In genomic region chr5:74302331-74302730, GRCm38 (mm10) we compare ENCODE assay signal across 22 mouse cellular contexts.
A peak's percentile ranks its signal among the peaks of the same experiment; 100 is the strongest.
DNase-seq lines count a peak whose midpoint lies in the region; ATAC-seq and TF ChIP-seq lines count a peak whose summit lies in the region.
"Had no signal": no experiment of that assay in that cellular context is flagged by ENCODE, and none has a peak within 500 bp of the region (broad histone marks: within the 10 kb centered on the region; RNA-seq: fewer than 3 reads in every experiment).

No protein-coding gene starts in this region.

- no peaks in the 10 kb centered on the region for H3K79me2 ChIP-seq in MEL (ENCODE audit: control insufficient read depth, insufficient read depth, low read length, poor library complexity)

- TF ChIP-seq EP300 in MEL (IDR thresholded peaks at IDR 0.05; ENCODE audit: low read depth in 1 of 2, low read length in 2 of 2) = no peak

- no peak for ATAC-seq in heart, embryonic 13.5 days (ENCODE audit: extremely low read depth, insufficient number of reproducible peaks, low FRiP score, low TSS enrichment)
- no peak for ATAC-seq in kidney, embryonic 16.5 days (ENCODE audit: low FRiP score, low TSS enrichment)
- ATAC-seq in lung, embryonic 16.5 days (ENCODE audit: low read depth) = no peak
- ATAC-seq: forebrain, embryonic 16.5 days; hindbrain, embryonic 16.5 days; inflammation-experienced regulatory T-cells, adult 6 months had no signal

- no peak overlapping the region for H3K9ac ChIP-seq in heart, embryonic 13.5 days
- no peak overlapping the region for H3K9ac ChIP-seq in kidney, embryonic 16.5 days (replicated peaks; ENCODE audit: low read length)
- no peak overlapping the region for H3K9ac ChIP-seq in lung, embryonic 16.5 days (ENCODE audit: low read length)
- H3K9ac ChIP-seq in MEL (ENCODE audit: control insufficient read depth, low read depth, low read length, poor library complexity, severe bottlenecking) = no peak overlapping the region
- H3K9ac ChIP-seq: embryonic facial prominence, embryonic 13.5 days; forebrain, embryonic 12.5 days; hindbrain, embryonic 12.5 days had no signal

- no peaks in the 10 kb centered on the region for H3K36me3 ChIP-seq in heart, embryonic 13.5 days
- H3K36me3 ChIP-seq in kidney, embryonic 16.5 days (ENCODE audit: insufficient read depth, low read length) = no peaks in the 10 kb centered on the region
- H3K36me3 ChIP-seq in lung, embryonic 16.5 days (ENCODE audit: control insufficient read depth, insufficient read depth, low read length) = no peaks in the 10 kb centered on the region
- H3K36me3 ChIP-seq in MEL (ENCODE audit: control insufficient read depth in 1 of 2, insufficient read depth in 2 of 2, low read length in 2 of 2) = no peaks in the 10 kb centered on the region
- H3K36me3 ChIP-seq: embryonic facial prominence, embryonic 13.5 days; forebrain, embryonic 12.5 days; hindbrain, embryonic 12.5 days had no signal

- H3K9me3 ChIP-seq in heart, embryonic 13.5 days = no peaks in the 10 kb centered on the region
- H3K9me3 ChIP-seq in kidney, embryonic 16.5 days (ENCODE audit: low read length) = no peaks in the 10 kb centered on the region
- no peaks in the 10 kb centered on the region for H3K9me3 ChIP-seq in lung, embryonic 16.5 days (ENCODE audit: control insufficient read depth, low read length)
- no peaks in the 10 kb centered on the region for H3K9me3 ChIP-seq in MEL (replicated peaks; ENCODE audit: insufficient read depth, low read length)
- H3K9me3 ChIP-seq: embryonic facial prominence, embryonic 13.5 days; forebrain, embryonic 12.5 days; hindbrain, embryonic 12.5 days had no signal

- no peak for TF ChIP-seq POLR2A in MEL (IDR thresholded peaks at IDR 0.05; ENCODE audit: control insufficient read depth in 1 of 2, insufficient read depth in 1 of 2, low read depth in 1 of 2, low read length in 2 of 2, poor library complexity in 1 of 2)

- H3K27me3 ChIP-seq in heart, embryonic 13.5 days (replicated peaks) = no peaks in the 10 kb centered on the region
- H3K27me3 ChIP-seq in kidney, embryonic 16.5 days (ENCODE audit: insufficient read depth, low read length) = no peaks in the 10 kb centered on the region
- H3K27me3 ChIP-seq in lung, embryonic 16.5 days (ENCODE audit: control insufficient read depth, insufficient read depth, low read depth, low read length) = no peaks in the 10 kb centered on the region
- no peaks in the 10 kb centered on the region for H3K27me3 ChIP-seq in MEL (ENCODE audit: control insufficient read depth in 1 of 2, insufficient read depth in 2 of 2, low read length in 2 of 2)
- H3K27me3 ChIP-seq: CH12.LX; embryonic facial prominence, embryonic 13.5 days; hindbrain, embryonic 12.5 days had no signal

- TF ChIP-seq CTCF in MEL (IDR thresholded peaks at IDR 0.05 in 2 of 3, conservative IDR thresholded peaks at IDR 0.05 in 1 of 3; ENCODE audit: control insufficient read depth in 1 of 3, insufficient read depth in 1 of 3, low read depth in 2 of 3, low read length in 3 of 3, poor library complexity in 1 of 3, severe bottlenecking in 1 of 3) = no peak

- no peak overlapping the region for H3K4me3 ChIP-seq in heart, embryonic 13.5 days
- H3K4me3 ChIP-seq in kidney, embryonic 16.5 days (ENCODE audit: low read length) = no peak overlapping the region
- no peak overlapping the region for H3K4me3 ChIP-seq in lung, embryonic 16.5 days (ENCODE audit: low read length)
- no peak overlapping the region for H3K4me3 ChIP-seq in MEL (ENCODE audit: control insufficient read depth in 1 of 2, insufficient read depth in 1 of 2, low read depth in 2 of 2, low read length in 2 of 2)
- H3K4me3 ChIP-seq: embryonic facial prominence, embryonic 13.5 days; forebrain, embryonic 12.5 days; heart, adult 2 months; hindbrain, embryonic 12.5 days had no signal

- 67% methylated on average over 3 of the region's 3 CpGs for WGBS in heart, embryonic 13.5 days
- WGBS in kidney, embryonic 16.5 days = 41% methylated on average over 3 of the region's 3 CpGs
- WGBS in lung, embryonic 16.5 days = 51% methylated on average over 3 of the region's 3 CpGs

- no peak for DNase-seq in heart, postnatal 4 days
- no peak for DNase-seq in kidney, postnatal 14 days
- DNase-seq in lung, postnatal 25 days (ENCODE audit: low spot score) = no peak
- peak; percentile 22 for DNase-seq in MEL (ENCODE audit: low read depth, low spot score)
- DNase-seq in adrenal gland, postnatal 14 days = no peak
- DNase-seq: adrenal gland, postnatal 10 days; cerebellum, adult 18-20 months; cerebellum, adult 9-11 months; cerebellum, postnatal 36 days; gastrocnemius, postnatal 10 days; heart, adult 2 months; heart, postnatal 36 days had no signal

- no peak for TF ChIP-seq RAD21 in MEL (IDR thresholded peaks at IDR 0.05; ENCODE audit: low read depth, low read length)

- no peak overlapping the region for H3K4me2 ChIP-seq in heart, embryonic 13.5 days
- H3K4me2 ChIP-seq in kidney, embryonic 16.5 days (replicated peaks; ENCODE audit: low read depth, low read length) = no peak overlapping the region
- no peak overlapping the region for H3K4me2 ChIP-seq in lung, embryonic 16.5 days (ENCODE audit: low read depth, low read length)
- H3K4me2 ChIP-seq: embryonic facial prominence, embryonic 13.5 days; forebrain, embryonic 12.5 days; hindbrain, embryonic 12.5 days had no signal

- H3K27ac ChIP-seq in heart, embryonic 13.5 days (replicated peaks) = peak overlapping the region; percentile 96
- H3K27ac ChIP-seq in kidney, embryonic 16.5 days (ENCODE audit: low read length) = peak overlapping the region; percentile 46; the same call in 1 of the 2 replicates
- peak overlapping the region; percentile 2 for H3K27ac ChIP-seq in lung, embryonic 16.5 days (ENCODE audit: low read length)
- no peak overlapping the region for H3K27ac ChIP-seq in MEL (ENCODE audit: control insufficient read depth, low read depth, low read length)
- H3K27ac ChIP-seq: embryonic facial prominence, embryonic 13.5 days; forebrain, embryonic 12.5 days; heart, adult 2 months; hindbrain, embryonic 12.5 days had no signal

- peaks cover 53% of the 10 kb centered on the region for H3K4me1 ChIP-seq in heart, embryonic 13.5 days
- peaks cover 19% of the 10 kb centered on the region for H3K4me1 ChIP-seq in kidney, embryonic 16.5 days (ENCODE audit: insufficient read depth, low read length)
- H3K4me1 ChIP-seq in lung, embryonic 16.5 days (replicated peaks; ENCODE audit: control insufficient read depth, insufficient read depth, low read length) = peaks cover 32% of the 10 kb centered on the region
- peaks cover 0 to 3% of the 10 kb centered on the region in 2 experiments; a peak in 3 of 4 replicates for H3K4me1 ChIP-seq in MEL (ENCODE audit: control insufficient read depth in 1 of 2, insufficient read depth in 2 of 2, low read length in 2 of 2)

TF ChIP-seq in MEL, 35 proteins besides CTCF, POLR2A, EP300 and RAD21:
- TF ChIP-seq TCF12 (IDR thresholded peaks at IDR 0.05; ENCODE audit: low read depth, low read length) (no peak), POLR2AphosphoS2 (IDR thresholded peaks at IDR 0.05; ENCODE audit: low read length) (no peak), MXI1 (IDR thresholded peaks at IDR 0.05; ENCODE audit: low read depth, low read length) (no peak), USF1 (IDR thresholded peaks at IDR 0.05; ENCODE audit: low read depth, low read length) (no peak), MAFK (IDR thresholded peaks at IDR 0.05; ENCODE audit: borderline replicate concordance, low read depth, low read length) (no peak), RCOR1 (IDR thresholded peaks at IDR 0.05; ENCODE audit: low read depth, low read length) (no peak), NRF1 (IDR thresholded peaks at IDR 0.05; ENCODE audit: insufficient read depth, low read depth, low read length, poor library complexity, severe bottlenecking) (no peak), GATA1 (IDR thresholded peaks at IDR 0.05; ENCODE audit: low read depth, low read length) (no peak), E2F4 (IDR thresholded peaks at IDR 0.05; ENCODE audit: borderline replicate concordance, low read depth, low read length) (no peak), POLR2AphosphoS5 (IDR thresholded peaks at IDR 0.05; ENCODE audit: borderline replicate concordance, low read depth, low read length) (no peak), ZMIZ1 (IDR thresholded peaks at IDR 0.05; ENCODE audit: low read depth, low read length) (no peak), UBTF (IDR thresholded peaks at IDR 0.05; ENCODE audit: borderline replicate concordance, insufficient read depth, low read depth, low read length) (no peak), HCFC1 (IDR thresholded peaks at IDR 0.05; ENCODE audit: low read depth, low read length) (no peak), ZNF384 (IDR thresholded peaks at IDR 0.05; ENCODE audit: low read depth, low read length) (no peak), TBP (IDR thresholded peaks at IDR 0.05; ENCODE audit: low read depth, low read length) (no peak), ZKSCAN1 (IDR thresholded peaks at IDR 0.05; ENCODE audit: low read depth, low read length) (no peak), USF2 (IDR thresholded peaks at IDR 0.05; ENCODE audit: borderline replicate concordance in 1 of 2, insufficient read depth in 1 of 2, low read depth in 1 of 2, low read length in 2 of 2) (no peak), ETS1 (IDR thresholded peaks at IDR 0.05; ENCODE audit: low read depth, low read length) (no peak), GABPA (IDR thresholded peaks at IDR 0.05; ENCODE audit: low read depth, low read length) (no peak)
